Comparison of ENCODE assay signal across 18 mouse cellular contexts in genomic region chr17:62785781-62786601, GRCm38 (mm10).
"Had no signal": no experiment of that assay in that cellular context is flagged by ENCODE, and none has a peak within 500 bp of the region (broad histone marks: within the 10 kb centered on the region; RNA-seq: fewer than 3 reads in every experiment).

No protein-coding gene starts in this region.

- H3K4me2 ChIP-seq: intestine, embryonic 15.5 days; kidney, embryonic 15.5 days; stomach, embryonic 15.5 days had no signal

- H3K9ac ChIP-seq: intestine, embryonic 15.5 days; kidney, embryonic 15.5 days; limb, embryonic 13.5 days; liver, embryonic 14.5 days; liver, postnatal 0 days; lung, embryonic 14.5 days; stomach, embryonic 15.5 days had no signal

- H3K4me3 ChIP-seq: intestine, embryonic 15.5 days; kidney, embryonic 15.5 days; limb, embryonic 10.5 days; limb, embryonic 13.5 days; stomach, embryonic 15.5 days had no signal

- H3K27me3 ChIP-seq: intestine, embryonic 15.5 days; kidney, embryonic 15.5 days; stomach, embryonic 15.5 days had no signal

- H3K36me3 ChIP-seq: intestine, embryonic 15.5 days; kidney, embryonic 15.5 days; limb, embryonic 10.5 days; limb, embryonic 13.5 days; stomach, embryonic 15.5 days had no signal

- H3K9me3 ChIP-seq: intestine, embryonic 15.5 days; kidney, embryonic 15.5 days; limb, embryonic 10.5 days; limb, embryonic 13.5 days; stomach, embryonic 15.5 days had no signal

- ATAC-seq: intestine, embryonic 15.5 days; liver, postnatal 0 days; lung, postnatal 0 days had no signal

- H3K27ac ChIP-seq: intestine, embryonic 15.5 days; kidney, embryonic 15.5 days; limb, embryonic 10.5 days; limb, embryonic 13.5 days; liver, embryonic 14.5 days; macrophage; stomach, embryonic 15.5 days had no signal

- DNase-seq: kidney, adult 11 months; kidney, adult 8-10 months; kidney, postnatal 10 days; kidney, postnatal 36 days; liver; liver, postnatal 0 days; lung, embryonic 14.5 days; right cerebral cortex, postnatal 25 days; spleen, adult 18-20 months; thymus, postnatal 25 days had no signal
